Mouse (Mus musculus) megakaryocyte-erythroid progenitor cell, adult 5-6 weeks (primary cell): ENCODE results near the gene Pnp2. TPM values are rescaled to one million over a fixed set of nuclear protein-coding genes. Genes with fewer than 3 reads are reported as not detected.
"Not testable (repeated sequence)": the region's sequence is repeated elsewhere in the genome, so short reads cannot be mapped to it uniquely, and the experiment has no call there.

ENCODE experiments used
- ATAC-seq: replicated peaks from 2 replicates; pipeline ENCODE4 v1.8.0; 2016; ENCODE audit warnings: mild to moderate bottlenecking, inconsistent platforms; ENCODE audit not compliant: severe bottlenecking, poor library complexity, low FRiP score, low TSS enrichment
- total RNA-seq, 2 experiments: library from RNA; stranded (forward) in 1 of 2; stranded (reverse) in 1 of 2; fragments of 200-1000, 215-1000 nt in 1 of 2; fragments of >200 nt in 1 of 2; fragmentation: Nextera tagmentation in 1 of 2; gene quantifications; 2 replicates each; pipeline ENCODE4 v1.2.3; 2014 to 2017

The Pnp2 gene
- total RNA-seq (2014; fragmentation: Nextera tagmentation) = 28.8 and 44.9 TPM in 2 replicates
- total RNA-seq (2017) = 9.8 and 12.2 TPM in 2 replicates

- peak; percentile 83 for ATAC-seq
These were observed at the start of gene Pnp2 for GRCm38 (mm10) chr14:50955942-50956508. TSS of gene Pnp2 (plus strand) at chr14:50955992.

- no peak for ATAC-seq
These were observed 47.7 kb upstream of the Pnp2 start for GRCm38 (mm10) chr14:50908126-50908525.

- no peak for ATAC-seq
These were observed 44.4 kb upstream of the Pnp2 start for GRCm38 (mm10) chr14:50911356-50911755.

- ATAC-seq = not testable (repeated sequence)
These were observed 32.4 kb upstream of the Pnp2 start for GRCm38 (mm10) chr14:50923437-50923836.

- peak; percentile 94 for ATAC-seq
These were observed 31.3 kb upstream of the Pnp2 start, which contains the start of the genes Osgep and Apex1 for GRCm38 (mm10) chr14:50924281-50925064. TSS of gene Osgep (minus strand) at chr14:50924893. TSS of gene Apex1 (plus strand) at chr14:50924968.

- ATAC-seq = peak; percentile 76
These were observed 30.5 kb upstream of the Pnp2 start for GRCm38 (mm10) chr14:50925111-50925920.

GRCm38 (mm10) chr14:50927366-50927765 is 28.4 kb upstream of the Pnp2 start:
- no peak for ATAC-seq

- no peak for ATAC-seq
These were observed 25.8 kb upstream of the Pnp2 start for GRCm38 (mm10) chr14:50929951-50930350.

GRCm38 (mm10) chr14:50930377-50930753 is 25.4 kb upstream of the Pnp2 start:
- ATAC-seq = 0 out of 2 replicates have a peak, but pooled peaks have one; percentile 26

GRCm38 (mm10) chr14:50930754-50931492 is 24.9 kb upstream of the Pnp2 start, which contains the start of the genes Pip4p1 and Pnp:
TSS of gene Pip4p1 (minus strand) at chr14:50930856.
TSS of gene Pnp (plus strand) at chr14:50931082.
- ATAC-seq = peak; percentile 96

GRCm38 (mm10) chr14:50931493-50932020 is 24.2 kb upstream of the Pnp2 start:
- no peak for ATAC-seq

GRCm38 (mm10) chr14:50936649-50937048 is 19.1 kb upstream of the Pnp2 start:
- no peak for ATAC-seq

- no peak for ATAC-seq
These were observed 17.5 kb upstream of the Pnp2 start for GRCm38 (mm10) chr14:50938119-50938908.

- ATAC-seq = no peak
These were observed 16.9 kb upstream of the Pnp2 start for GRCm38 (mm10) chr14:50938940-50939339.

GRCm38 (mm10) chr14:50943932-50944667 is 11.7 kb upstream of the Pnp2 start, which contains the start of gene Gm49342:
TSS of gene Gm49342 (plus strand) at chr14:50944517.
- ATAC-seq = peak; percentile 89

GRCm38 (mm10) chr14:50944668-50945033 is 11.1 kb upstream of the Pnp2 start:
- ATAC-seq = not testable (repeated sequence)

- ATAC-seq = not testable (repeated sequence)
These were observed 10.7 kb upstream of the Pnp2 start for GRCm38 (mm10) chr14:50945081-50945480.
